Mouse (Mus musculus) cerebellum, adult 11-12 months (tissue): ENCODE measurements around the gene Slirp.

Source experiments
- DNase-seq: peaks from one replicate; pipeline ENCODE4 v3.0.0; 2022

The Slirp gene

GRCm38 (mm10) chr12:87443700-87444122 lies at the start of gene Slirp, which contains the start of gene Alkbh1:
Gene Slirp (plus strand): TSS chr12:87443896.
Gene Alkbh1 (minus strand): TSS chr12:87444017.
- DNase-seq, result peak; percentile 88

GRCm38 (mm10) chr12:87394316-87394715 lies 49.4 kb upstream of the Slirp start:
- DNase-seq, result no peak

- no peak for DNase-seq
Observed at GRCm38 (mm10) chr12:87397126-87397525, 46.6 kb upstream of the Slirp start.

DNA sequence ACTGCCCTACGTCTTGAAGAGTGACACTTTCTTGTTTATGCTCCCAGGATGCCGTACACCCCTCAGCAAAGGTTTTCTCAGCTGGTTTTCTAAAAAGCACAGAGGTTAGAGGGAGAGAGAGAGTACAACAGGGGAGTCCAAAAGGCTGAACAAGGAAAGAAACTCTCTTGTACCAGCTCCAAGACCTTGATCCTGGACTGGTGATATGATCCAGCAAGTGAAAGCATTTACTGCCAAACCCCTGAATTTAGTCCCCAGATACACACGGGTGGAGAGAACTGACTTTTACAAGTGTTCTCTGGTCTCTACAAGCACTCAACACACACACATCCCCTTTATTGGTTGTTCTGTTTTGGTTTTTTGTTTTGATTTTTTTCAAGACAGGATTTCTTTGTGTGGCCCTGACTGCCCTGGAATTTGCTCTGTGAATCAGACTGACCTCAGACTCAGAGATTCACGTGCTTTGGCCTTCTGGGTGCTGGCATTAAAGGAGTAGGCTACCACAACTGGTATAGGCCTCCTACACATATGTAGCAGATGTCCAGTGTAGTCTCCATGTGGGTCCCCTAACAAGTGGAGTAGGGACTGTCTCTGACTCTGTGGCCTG lies 45.8 kb upstream of the Slirp start:
- no peak for DNase-seq

DNA sequence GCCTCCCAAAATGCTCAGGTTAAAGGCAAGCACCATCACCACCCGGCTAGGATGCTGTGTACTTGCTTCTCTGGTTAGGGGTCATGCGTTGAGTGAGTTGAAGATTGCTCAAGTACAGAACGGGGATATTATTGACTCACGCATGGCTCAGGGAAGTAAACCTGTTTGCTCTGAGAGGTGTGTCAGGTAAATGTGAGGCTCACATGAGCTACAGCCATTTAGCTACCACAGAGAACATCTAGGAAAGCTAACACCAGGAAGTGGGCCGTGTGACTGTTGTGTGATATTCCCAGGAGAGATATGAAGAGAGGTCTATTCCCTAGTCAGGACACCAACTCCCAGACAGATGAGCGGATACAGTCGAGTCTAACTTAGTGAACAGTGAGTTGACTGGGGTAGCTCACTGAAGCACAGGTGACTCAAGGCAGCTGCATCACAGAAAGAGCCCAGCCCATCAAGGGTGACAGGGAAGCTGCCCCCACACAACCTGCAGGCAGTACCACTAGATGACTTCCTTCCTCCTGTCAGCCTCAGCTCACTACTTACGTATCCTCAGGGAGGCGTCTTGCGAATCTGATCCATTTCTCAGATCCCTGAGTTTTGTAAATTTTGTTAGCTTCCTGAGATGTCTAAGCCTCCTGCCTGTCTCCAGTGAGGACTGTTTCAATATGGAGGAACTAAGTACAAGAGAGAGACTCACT lies 44.4 kb upstream of the Slirp start:
- DNase-seq, result no peak

DNA sequence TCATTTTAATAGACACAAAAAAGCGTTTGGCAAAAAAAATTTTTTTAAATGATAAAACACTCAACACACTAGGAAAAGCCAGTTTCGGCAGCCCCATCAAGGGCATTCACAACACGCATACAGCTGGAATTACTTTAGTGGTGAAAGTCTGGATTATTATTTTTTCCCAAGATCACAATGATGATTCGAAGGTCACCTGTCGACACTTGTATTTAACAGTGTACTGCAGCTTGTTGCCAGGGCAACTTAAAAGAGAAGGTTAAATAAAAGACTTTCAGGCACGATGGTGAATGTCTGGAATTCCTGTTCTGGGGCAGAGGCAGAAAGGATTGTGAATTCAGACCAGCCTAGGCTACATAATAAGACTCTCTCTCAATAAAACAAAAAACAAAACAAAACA lies 41.8 kb upstream of the Slirp start:
- no peak for DNase-seq

DNA sequence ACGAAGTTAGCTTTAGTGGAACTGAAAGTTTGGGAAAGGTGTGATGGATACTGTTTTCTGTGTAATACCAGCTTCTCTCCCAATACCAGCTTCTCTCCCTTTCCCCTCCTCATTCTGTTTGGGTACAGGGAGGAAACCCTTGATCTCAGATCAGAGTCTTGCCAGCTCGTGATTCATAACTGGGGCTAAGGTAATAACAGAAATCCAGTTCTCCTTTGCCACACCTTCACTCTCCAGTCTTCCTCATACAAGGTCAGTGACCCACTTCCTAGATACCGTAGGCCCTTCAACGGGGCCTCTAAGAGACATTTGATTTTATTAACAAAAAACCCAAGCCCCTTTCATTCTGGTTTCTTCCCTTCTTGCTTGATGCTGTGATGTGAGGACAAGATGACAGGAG lies 38.5 kb upstream of the Slirp start:
- no peak for DNase-seq

GRCm38 (mm10) chr12:87405721-87406120 lies 38.0 kb upstream of the Slirp start:
- no peak for DNase-seq

GRCm38 (mm10) chr12:87407869-87408605 lies 35.7 kb upstream of the Slirp start:
- no peak for DNase-seq

DNA sequence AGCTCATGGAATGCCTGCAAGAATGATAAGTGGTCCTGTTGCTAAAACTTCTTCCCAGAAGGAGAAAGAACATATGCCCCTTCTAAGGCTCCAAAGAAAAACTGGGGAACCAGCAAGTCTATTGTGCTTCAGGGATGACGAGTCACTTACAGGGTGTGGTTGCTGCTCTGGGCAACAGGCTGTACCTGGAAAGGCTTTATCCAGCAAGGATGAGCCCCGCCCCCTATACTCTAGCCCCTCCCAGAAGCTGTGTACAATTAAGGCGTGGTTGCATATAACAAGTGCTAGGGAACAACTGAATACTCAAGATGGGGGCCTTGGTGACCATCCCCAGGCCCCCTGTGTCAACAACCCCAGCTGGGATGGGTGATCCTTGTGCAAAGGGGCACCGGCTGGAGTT lies 34.6 kb upstream of the Slirp start:
- no peak for DNase-seq

DNA sequence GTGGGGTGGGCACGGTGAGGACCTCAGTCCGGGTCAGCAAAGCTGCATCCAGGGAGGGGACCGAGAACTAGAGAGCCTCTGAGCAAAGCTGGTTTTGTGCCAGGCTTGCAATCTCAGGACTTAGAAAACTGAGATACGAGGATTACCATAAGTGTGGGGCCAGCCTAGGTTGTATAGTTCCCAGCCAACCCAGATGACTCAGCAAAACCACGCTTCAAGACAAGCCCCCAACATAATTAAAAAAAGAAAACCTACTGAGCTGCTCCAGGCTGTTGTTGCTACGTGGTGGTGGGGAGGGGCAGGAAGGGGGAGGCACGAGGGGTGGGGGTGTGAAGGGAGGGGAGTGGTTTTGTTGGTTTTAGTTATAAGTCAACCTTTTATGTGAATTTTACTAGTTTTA lies 32.7 kb upstream of the Slirp start:
- DNase-seq, result no peak

DNA sequence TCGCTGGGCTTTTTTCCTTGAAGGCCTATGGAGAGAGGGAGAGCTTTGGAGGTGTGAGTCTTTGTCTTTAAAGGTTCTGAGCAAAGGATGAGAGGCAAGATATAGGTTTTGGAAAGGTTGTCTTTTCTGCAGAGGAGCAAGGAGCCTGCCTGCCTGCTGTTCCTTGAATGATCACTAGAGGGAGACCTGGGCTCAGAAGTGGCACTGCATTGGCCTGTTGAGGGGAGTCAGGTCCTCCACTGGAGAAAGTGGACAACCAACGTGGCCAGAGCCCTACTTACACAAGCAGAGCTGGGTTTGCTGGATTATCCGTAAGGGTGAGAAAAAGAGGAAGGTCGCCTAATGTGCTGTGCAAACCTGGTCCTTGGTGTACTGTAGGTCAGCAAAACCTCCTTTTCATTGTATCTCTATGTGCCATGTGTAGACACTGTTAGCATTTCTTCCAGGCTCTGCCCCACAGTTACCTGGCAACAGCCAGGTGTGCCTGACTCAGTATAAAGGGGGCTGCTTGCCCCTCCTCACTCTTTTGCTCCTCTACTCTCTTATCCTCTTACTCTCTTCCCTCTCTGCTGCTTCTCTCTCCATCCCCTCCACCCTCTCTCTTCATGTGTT lies 30.4 kb upstream of the Slirp start:
- peak; percentile 20 for DNase-seq

- no peak for DNase-seq
Observed at GRCm38 (mm10) chr12:87415358-87415757, 28.3 kb upstream of the Slirp start.

GRCm38 (mm10) chr12:87416690-87417089 lies 27.0 kb upstream of the Slirp start:
- DNase-seq, result peak; percentile 15

GRCm38 (mm10) chr12:87418921-87419320 lies 24.8 kb upstream of the Slirp start:
- no peak for DNase-seq

DNA sequence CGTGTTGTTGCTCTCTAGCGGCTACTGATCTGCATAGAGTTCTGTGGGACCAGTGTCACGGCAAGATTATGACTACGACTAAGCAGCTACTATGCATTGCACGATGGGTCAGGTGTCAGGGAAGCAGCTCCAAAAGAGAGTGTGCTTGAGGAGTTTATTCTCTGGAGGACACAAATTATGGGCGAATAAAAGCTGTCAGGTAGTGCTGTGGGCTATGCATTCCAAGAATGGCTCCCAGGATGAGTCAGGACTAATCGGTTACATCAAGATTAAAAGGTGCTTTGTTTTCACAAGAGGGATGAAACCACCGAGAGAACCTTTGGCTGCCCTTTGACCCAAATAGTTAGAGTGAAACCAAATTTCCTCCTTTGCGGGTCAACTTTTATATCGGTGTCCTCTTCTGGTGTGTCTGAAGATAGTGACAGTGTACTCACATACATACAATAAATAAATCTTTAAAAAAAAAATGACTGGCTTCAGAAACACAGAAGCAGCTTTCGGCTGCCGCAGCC lies 23.7 kb upstream of the Slirp start:
- DNase-seq, result no peak

GRCm38 (mm10) chr12:87421708-87422507 lies 21.8 kb upstream of the Slirp start:
- no peak for DNase-seq

- DNase-seq, result no peak
Observed at GRCm38 (mm10) chr12:87423700-87424099, 20.0 kb upstream of the Slirp start.

- no peak for DNase-seq
Observed at GRCm38 (mm10) chr12:87424516-87424915, 19.2 kb upstream of the Slirp start.

GRCm38 (mm10) chr12:87426354-87427031 lies 17.2 kb upstream of the Slirp start:
- DNase-seq, result no peak

- no peak for DNase-seq
Observed at GRCm38 (mm10) chr12:87428295-87428694, 15.4 kb upstream of the Slirp start.

- no peak for DNase-seq
Observed at GRCm38 (mm10) chr12:87428885-87429284, 14.8 kb upstream of the Slirp start.
